Mouse (Mus musculus): ENCODE measurements around the gene Fzd10.

GRCm38 (mm10) chr5:128597381-128597780 lies 3.3 kb upstream of the Fzd10 start:
- TF ChIP-seq POLR2A (IDR thresholded peaks at IDR 0.05; ENCODE audit: control insufficient read depth, extremely low read depth, insufficient read depth, low read length, poor library complexity) (no peak), CTCF (IDR thresholded peaks at IDR 0.05; ENCODE audit: borderline replicate concordance, control insufficient read depth, extremely low read depth, insufficient read depth, low read length, poor library complexity) (no peak)

Measured in thymus, adult 2 months (tissue).